Mouse (Mus musculus) cortical plate, adult 2 months (tissue): ENCODE data around the gene Dyrk2. TPM values are rescaled to one million over a fixed set of nuclear protein-coding genes. Genes with fewer than 3 reads are reported as not detected.
A peak's percentile ranks its signal among the peaks of the same experiment; 100 is the strongest.

Experiments
- H3K27ac ChIP-seq: fragments of 200-500 bp; 2 replicates; pipeline ENCODE4 v1.5.1; 2012; ENCODE audit warnings: low read length, control low read depth, inconsistent platforms; ENCODE audit not compliant: insufficient read depth
- H3K4me1 ChIP-seq: fragments of 200-500 bp; 2 replicates; pipeline ENCODE4 v1.6.1; 2011; ENCODE audit warnings: low read length; ENCODE audit not compliant: control insufficient read depth, insufficient read depth
- H3K4me3 ChIP-seq: fragments of 200-500 bp; 2 replicates; pipeline ENCODE4 v1.5.1; 2011; ENCODE audit warnings: mild to moderate bottlenecking, low read length, control low read depth; ENCODE audit not compliant: insufficient read depth
- CTCF ChIP-seq: fragments of 200-500 bp; IDR thresholded peaks from 2 replicates; pipeline ENCODE4 v1.5.1; 2011; ENCODE audit warnings: mild to moderate bottlenecking, control low read depth, low read length; ENCODE audit not compliant: insufficient read depth; ENCODE audit errors: extremely low read depth
- POLR2A ChIP-seq: fragments of 200-500 bp; IDR thresholded peaks from 2 replicates; pipeline ENCODE4 v1.6.1; 2011; ENCODE audit warnings: mild to moderate bottlenecking, low read length, control low read depth; ENCODE audit not compliant: insufficient read depth; ENCODE audit errors: extremely low read depth
- polyA plus RNA-seq: library from polyadenylated mRNA; depleted of rRNA; stranded (reverse); fragments of >200 nt; gene quantifications from 2 replicates; pipeline ENCODE4 v1.2.3, GENCODE M21; 2012

Gene Dyrk2
- polyA plus RNA-seq, 1 experiment, result 23.3 TPM

DNA sequence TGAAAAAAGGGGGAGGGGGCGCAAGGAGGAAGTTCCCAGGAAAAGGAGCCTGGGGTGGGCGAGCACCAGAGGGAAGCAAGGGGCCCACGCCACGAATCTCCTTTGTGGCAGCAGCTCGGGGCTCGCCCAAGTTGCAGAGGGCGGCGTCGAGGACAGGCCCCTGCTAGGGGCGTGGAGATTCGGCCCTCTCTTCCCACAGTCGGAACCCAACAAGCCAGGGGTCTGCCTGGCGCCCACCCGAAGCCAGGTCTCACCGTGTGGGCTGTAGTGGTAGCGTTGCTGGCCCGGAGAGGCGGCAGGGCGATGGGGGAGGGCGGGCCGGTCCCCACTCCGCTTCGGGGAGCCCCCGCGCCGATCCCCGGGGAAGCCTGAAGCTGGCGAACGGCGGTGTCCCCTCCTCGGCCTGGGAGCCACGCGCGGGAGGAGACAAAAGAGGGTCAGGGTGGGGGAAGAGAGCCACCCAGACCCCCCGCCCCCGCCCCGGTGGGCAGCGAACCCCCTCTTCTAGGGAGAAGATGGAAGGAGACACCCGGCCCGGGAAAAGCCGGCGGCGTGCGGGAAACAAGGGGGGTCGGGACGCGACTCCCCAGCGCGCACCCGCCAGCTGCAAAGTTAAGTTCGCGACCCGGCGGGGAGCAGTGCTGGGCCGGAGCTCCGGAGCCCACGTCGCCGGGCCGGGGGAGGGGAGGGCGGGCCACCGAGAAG, 2.0 kb downstream of the Dyrk2 start:
- Histone ChIP-seq H3K27ac (no peak overlapping the region), H3K4me3 (peak overlapping the region; percentile 55), H3K4me1 (peaks cover 3% of the 10 kb centered on the region; the same call in 1 of the 2 replicates)
- TF ChIP-seq POLR2A, result no peak
- TF ChIP-seq CTCF, result no peak

DNA sequence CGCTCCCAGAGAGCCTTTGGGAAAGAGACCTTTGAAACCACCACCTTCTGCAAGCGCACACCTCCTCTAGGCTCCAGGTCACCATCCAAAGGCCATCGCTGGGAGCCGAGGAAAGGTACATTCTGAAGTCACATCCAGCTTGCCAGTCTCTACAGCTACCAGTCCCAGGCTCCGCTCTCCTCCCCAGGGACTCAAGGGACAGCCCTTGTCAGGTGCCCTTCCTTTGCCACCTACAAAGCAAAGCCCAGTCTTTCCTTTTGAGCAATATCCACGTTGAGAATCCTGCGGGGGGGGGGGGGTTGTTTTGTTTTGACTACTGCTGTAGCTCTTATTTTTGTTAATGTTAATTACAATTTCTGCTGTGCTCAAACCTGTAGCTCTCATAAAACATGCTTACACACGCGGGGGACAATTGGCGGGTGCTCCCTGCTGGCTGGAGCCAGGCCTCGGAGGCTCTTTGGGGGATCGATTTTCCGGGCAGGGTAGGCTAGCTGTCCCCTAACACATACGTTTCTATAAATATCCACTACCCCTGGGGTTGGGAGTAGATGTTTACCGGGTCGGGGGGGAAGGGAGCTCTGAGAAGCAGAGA, 2.6 kb downstream of the Dyrk2 start:
- Histone ChIP-seq H3K4me1 (peaks cover 5% of the 10 kb centered on the region; the same call in 1 of the 2 replicates), H3K27ac (no peak overlapping the region), H3K4me3 (peak overlapping the region; percentile 55)
- TF ChIP-seq CTCF (no peak), POLR2A (no peak)

DNA sequence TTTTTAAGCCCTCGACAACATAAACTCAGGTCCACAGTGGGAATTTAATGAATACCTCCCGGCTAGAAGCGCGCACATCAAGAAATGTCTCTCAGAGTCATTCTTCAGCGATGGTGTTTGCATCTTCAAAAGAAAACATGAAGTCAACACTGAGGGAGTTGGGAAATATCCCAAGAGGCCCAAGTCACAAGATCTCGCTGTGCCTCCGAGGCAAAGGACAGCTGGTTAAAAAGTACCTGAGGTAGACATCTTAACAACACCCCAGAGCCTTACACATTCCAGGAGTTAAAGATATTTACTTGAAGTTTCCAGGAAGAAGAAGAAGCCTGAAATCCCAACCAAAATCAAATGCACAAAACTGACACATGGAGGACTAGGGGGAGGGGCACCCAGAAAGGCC, 5.0 kb downstream of the Dyrk2 start:
- TF ChIP-seq CTCF, result no peak
- TF ChIP-seq POLR2A, result no peak
- Histone ChIP-seq H3K4me1 (peaks cover 6% of the 10 kb centered on the region; the same call in 1 of the 2 replicates), H3K4me3 (no peak overlapping the region), H3K27ac (no peak overlapping the region)

DNA sequence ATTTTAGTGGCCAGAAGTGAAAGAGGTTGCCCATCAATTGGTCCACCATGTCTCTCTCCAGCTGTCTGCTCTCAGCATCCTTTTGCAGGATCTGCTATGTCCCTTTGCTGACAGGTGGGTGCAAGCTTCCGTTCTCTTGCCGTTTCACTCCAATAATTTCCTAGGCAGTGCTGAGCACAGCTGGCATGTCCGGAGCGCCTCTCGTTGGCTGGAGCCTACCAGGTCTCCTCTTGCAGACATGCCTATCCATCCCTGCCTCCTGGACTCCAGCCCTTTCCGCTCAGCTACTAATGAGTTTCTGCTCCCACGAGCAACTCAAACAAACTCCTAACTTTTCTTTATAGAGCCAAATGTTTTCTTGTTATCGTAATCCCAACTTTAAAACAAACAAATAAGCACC, 6.4 kb downstream of the Dyrk2 start:
- peaks cover 6% of the 10 kb centered on the region; the same call in 1 of the 2 replicates for H3K4me1 ChIP-seq
- H3K4me3 ChIP-seq, result no peak overlapping the region
- H3K27ac ChIP-seq, result no peak overlapping the region
- no peak for TF ChIP-seq CTCF
- TF ChIP-seq POLR2A, result no peak

DNA sequence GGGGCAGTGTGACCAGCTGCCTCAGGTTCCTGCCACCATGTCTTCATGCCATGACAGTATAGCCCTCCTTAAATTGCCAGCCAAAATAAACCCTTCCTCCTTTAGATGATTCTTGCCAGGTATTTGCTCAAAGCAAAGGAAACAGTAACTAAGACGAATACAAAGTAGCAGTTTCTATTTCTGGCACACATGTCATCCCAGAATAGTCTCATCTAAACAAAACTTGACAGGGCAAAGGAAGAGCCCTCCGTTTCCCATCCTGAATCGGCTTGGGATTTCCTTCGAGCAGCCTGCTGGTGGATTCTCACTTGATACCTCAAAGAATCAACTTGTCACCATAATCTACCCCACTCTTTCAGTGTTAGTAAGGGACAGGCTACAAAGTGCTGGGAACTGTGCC, 7.8 kb downstream of the Dyrk2 start:
- Histone ChIP-seq H3K4me1 (peaks cover 6% of the 10 kb centered on the region; the same call in 1 of the 2 replicates), H3K27ac (no peak overlapping the region), H3K4me3 (no peak overlapping the region)
- TF ChIP-seq CTCF, result no peak
- TF ChIP-seq POLR2A, result no peak

DNA sequence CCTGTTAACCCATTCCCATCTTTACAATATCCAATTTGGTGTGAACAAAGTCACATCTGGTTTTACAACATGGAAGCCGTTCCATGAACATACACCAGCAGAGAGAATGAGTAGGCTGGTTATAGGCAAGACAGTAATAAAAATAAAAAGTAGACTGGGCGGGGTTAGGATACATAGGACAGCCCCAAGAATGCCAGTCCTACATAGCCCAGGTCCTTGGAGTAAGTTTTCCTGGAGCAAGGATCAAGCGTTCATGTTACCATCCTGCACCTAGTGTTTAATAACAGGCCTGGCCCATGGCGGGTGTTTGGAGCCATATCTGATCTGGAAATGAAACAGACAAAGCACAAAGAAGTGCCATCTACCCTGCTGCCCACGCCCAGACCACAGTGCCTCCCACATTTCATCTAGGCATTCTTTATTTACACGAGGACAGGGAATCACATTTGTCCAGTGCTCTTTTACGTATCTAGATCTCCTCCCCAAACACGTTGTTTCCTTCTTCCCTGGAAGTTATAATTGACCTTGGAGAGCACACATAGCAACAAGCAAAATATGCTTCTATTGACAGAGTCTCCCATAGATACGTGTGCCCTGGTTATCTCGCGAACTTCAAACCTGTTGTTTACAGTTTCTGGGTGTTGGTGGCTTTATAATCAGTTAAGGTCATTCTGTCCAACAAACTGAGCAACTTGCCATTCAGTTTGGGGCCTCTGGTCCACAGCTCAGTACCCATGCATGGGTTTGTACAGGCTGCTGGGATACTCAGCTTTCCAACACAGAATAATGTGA, 8.6 kb downstream of the Dyrk2 start:
- TF ChIP-seq POLR2A (no peak), CTCF (no peak)
- H3K4me1 ChIP-seq, result peaks cover 7% of the 10 kb centered on the region; the same call in 1 of the 2 replicates
- no peak overlapping the region for H3K27ac ChIP-seq
- no peak overlapping the region for H3K4me3 ChIP-seq

DNA sequence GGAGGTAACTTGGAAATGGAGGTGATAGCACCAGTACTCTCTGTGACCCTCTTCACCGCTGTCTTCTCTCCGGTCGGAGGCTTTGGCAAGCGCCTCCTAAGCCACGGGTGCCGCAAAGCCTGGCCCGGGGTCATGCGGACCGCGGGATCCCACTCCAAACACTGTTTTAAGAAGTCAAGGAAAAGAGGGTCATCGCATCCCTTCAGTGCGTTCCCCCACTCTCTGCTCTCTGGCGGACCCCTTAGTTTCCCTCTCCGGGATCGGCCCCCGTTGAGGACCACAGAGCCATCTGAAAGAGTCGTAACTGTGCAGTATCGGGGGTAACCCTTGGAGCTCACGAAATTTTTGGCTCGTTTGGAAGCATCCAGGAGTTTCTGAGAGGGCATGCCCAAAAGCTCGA, 10.4 kb downstream of the Dyrk2 start:
- peaks cover 4% of the 10 kb centered on the region; the same call in 1 of the 2 replicates for H3K4me1 ChIP-seq
- TF ChIP-seq CTCF, result no peak
- TF ChIP-seq POLR2A, result no peak
- H3K4me3 ChIP-seq, result no peak overlapping the region
- H3K27ac ChIP-seq, result no peak overlapping the region

DNA sequence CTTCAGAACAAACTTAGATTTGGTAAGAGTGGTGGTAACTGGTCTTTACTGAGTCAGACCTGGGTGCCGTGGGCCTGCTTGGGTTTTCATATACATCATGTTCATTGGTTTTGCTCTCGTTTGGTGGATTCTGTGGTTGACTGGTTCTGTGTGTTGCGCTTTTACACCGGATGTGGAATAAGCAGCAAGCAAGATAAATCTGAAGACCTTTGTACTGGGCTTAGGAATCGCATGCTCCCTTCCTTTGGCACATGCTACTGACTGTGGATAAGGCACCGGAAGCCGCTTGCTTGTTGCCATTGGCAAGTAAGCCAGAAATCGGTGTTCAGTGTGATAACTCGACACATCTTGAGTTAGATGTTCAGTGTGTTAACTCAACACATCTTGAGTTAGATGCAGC, 15.4 kb downstream of the Dyrk2 start:
- TF ChIP-seq CTCF, result no peak
- Histone ChIP-seq H3K4me1 (peaks cover 5% of the 10 kb centered on the region; the same call in 1 of the 2 replicates), H3K4me3 (no peak overlapping the region), H3K27ac (no peak overlapping the region)

DNA sequence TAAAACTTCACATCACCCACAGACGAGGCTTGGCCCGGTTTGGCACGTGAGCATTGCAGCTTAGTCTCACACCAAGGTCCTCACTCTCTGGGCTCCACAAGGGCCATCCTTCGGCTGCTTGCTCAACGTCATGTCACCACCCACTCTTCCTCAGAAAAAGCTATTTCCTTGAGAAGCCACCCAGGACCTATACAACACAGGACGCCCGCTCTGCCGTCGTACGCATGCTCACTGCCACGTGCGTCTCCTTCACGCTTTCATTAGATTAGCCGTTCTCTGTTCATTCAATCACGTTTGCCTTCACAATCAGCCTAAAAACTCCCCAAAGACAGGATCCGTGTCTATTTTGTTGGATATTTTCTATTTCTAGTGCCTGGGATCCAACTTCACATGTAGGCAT, 17.5 kb downstream of the Dyrk2 start:
- H3K4me1 ChIP-seq, result peaks cover 5% of the 10 kb centered on the region; the same call in 1 of the 2 replicates
- no peak for TF ChIP-seq POLR2A
- H3K4me3 ChIP-seq, result no peak overlapping the region
- H3K27ac ChIP-seq, result no peak overlapping the region
